Mouse (Mus musculus) fat pad, adult 2 months (tissue): ENCODE measurements around the gene Slc26a10.

Experiments
- DNase-seq: peaks from one replicate; pipeline ENCODE4 v3.0.0-alpha.2; 2011; ENCODE audit warnings: low read depth, low spot score; ENCODE audit errors: extremely low read depth

Gene Slc26a10

GRCm38 (mm10) chr10:127179871-127180694, at the start of gene Slc26a10:
Slc26a10 (minus strand) TSS chr10:127180645.
- no peak for DNase-seq

GRCm38 (mm10) chr10:127228897-127229296, 48.5 kb upstream of the Slc26a10 start:
- no peak for DNase-seq

GRCm38 (mm10) chr10:127227163-127227562, 46.7 kb upstream of the Slc26a10 start:
- no peak for DNase-seq

- no peak for DNase-seq
These were observed 46.0 kb upstream of the Slc26a10 start for GRCm38 (mm10) chr10:127226318-127226895.

GRCm38 (mm10) chr10:127225732-127226131, 45.3 kb upstream of the Slc26a10 start:
- no peak for DNase-seq

- no peak for DNase-seq
These were observed 44.8 kb upstream of the Slc26a10 start for GRCm38 (mm10) chr10:127225213-127225612.

- no peak for DNase-seq
These were observed 37.9 kb upstream of the Slc26a10 start for GRCm38 (mm10) chr10:127218339-127218738.

- no peak for DNase-seq
These were observed 36.7 kb upstream of the Slc26a10 start for GRCm38 (mm10) chr10:127217177-127217576.

- no peak for DNase-seq
These were observed 36.0 kb upstream of the Slc26a10 start for GRCm38 (mm10) chr10:127216456-127216855.

- no peak for DNase-seq
These were observed 34.0 kb upstream of the Slc26a10 start for GRCm38 (mm10) chr10:127214422-127214803.

- DNase-seq, result no peak
These were observed 33.4 kb upstream of the Slc26a10 start for GRCm38 (mm10) chr10:127213704-127214421.

GRCm38 (mm10) chr10:127213272-127213671, 32.8 kb upstream of the Slc26a10 start:
- DNase-seq, result no peak

GRCm38 (mm10) chr10:127211414-127211854, 31.0 kb upstream of the Slc26a10 start, which contains the start of gene Pip4k2c:
Pip4k2c (minus strand) TSS chr10:127211585.
- peak; percentile 28 for DNase-seq

- DNase-seq, result no peak
These were observed 30.5 kb upstream of the Slc26a10 start for GRCm38 (mm10) chr10:127210961-127211405.

- no peak for DNase-seq
These were observed 29.6 kb upstream of the Slc26a10 start for GRCm38 (mm10) chr10:127209928-127210570.

GRCm38 (mm10) chr10:127208921-127209320, 28.5 kb upstream of the Slc26a10 start:
- DNase-seq, result no peak

GRCm38 (mm10) chr10:127205373-127205772, 24.9 kb upstream of the Slc26a10 start:
- no peak for DNase-seq

- DNase-seq, result no peak
These were observed 24.1 kb upstream of the Slc26a10 start for GRCm38 (mm10) chr10:127204589-127204988.

GRCm38 (mm10) chr10:127203106-127203505, 22.7 kb upstream of the Slc26a10 start:
- DNase-seq, result no peak

GRCm38 (mm10) chr10:127200279-127200678, 19.8 kb upstream of the Slc26a10 start:
- no peak for DNase-seq

- DNase-seq, result no peak
These were observed 19.0 kb upstream of the Slc26a10 start for GRCm38 (mm10) chr10:127199474-127199873.
